Mouse (Mus musculus) CH12.LX (cell line): Measurements from ENCODE around the gene Npy5r. TPM values are rescaled to one million over a fixed set of nuclear protein-coding genes. Genes with fewer than 3 reads are reported as not detected.

ENCODE experiments used
- DNase-seq: peaks from one replicate; pipeline ENCODE4 v3.0.0-alpha.2; 2013; ENCODE audit errors: extremely low read depth
- H3K27ac ChIP-seq: 2 replicates; pipeline ENCODE4 v1.5.1; 2012; ENCODE audit warnings: low read depth, mild to moderate bottlenecking, control low read depth, moderate library complexity; ENCODE audit not compliant: insufficient read depth
- H3K27me3 ChIP-seq: replicated peaks from 2 replicates; pipeline ENCODE3; 2012; ENCODE audit warnings: inconsistent platforms
- H3K36me3 ChIP-seq, 2 experiments: replicated peaks in 1 of 2; 2 replicates each; pipeline versions ENCODE3 to v1.6.1; 2012; ENCODE audit warnings: inconsistent platforms in 1 of 2, low read length in 1 of 2, mild to moderate bottlenecking in 1 of 2, mixed read lengths in 1 of 2, moderate library complexity in 1 of 2; ENCODE audit not compliant: control insufficient read depth in 1 of 2, insufficient read depth in 1 of 2
- H3K4me1 ChIP-seq, 2 experiments: 2 replicates each; pipeline ENCODE4 v1.6.1; 2012; ENCODE audit warnings: inconsistent platforms in 1 of 2, moderate library complexity in 1 of 2; ENCODE audit not compliant: insufficient read depth in 2 of 2, control insufficient read depth in 1 of 2
- H3K4me2 ChIP-seq: 2 replicates; pipeline ENCODE4 v1.6.1; 2012; ENCODE audit warnings: low read depth, mild to moderate bottlenecking, control low read depth; ENCODE audit not compliant: poor library complexity, insufficient read depth, severe bottlenecking
- H3K4me3 ChIP-seq, 3 experiments: fragments of 150-350 bp in 1 of 3; sonication (generic) in 1 of 3; replicated peaks in 1 of 3; 2 replicates each; pipeline versions ENCODE3 to v1.5.1; 2011 to 2012; ENCODE audit warnings: low read depth in 2 of 3, low read length in 2 of 3, mild to moderate bottlenecking in 2 of 3, moderate library complexity in 2 of 3, control low read depth in 1 of 3, improper control_type of control experiment in 1 of 3, inconsistent platforms in 1 of 3, mixed read lengths in 1 of 3; ENCODE audit not compliant: poor library complexity in 1 of 3
- H3K79me2 ChIP-seq: replicated peaks from 2 replicates; pipeline ENCODE4 v1.6.1; 2012; ENCODE audit warnings: mild to moderate bottlenecking, moderate library complexity; ENCODE audit not compliant: control insufficient read depth, poor library complexity, insufficient read depth, severe bottlenecking; ENCODE audit errors: extremely low read depth
- H3K9ac ChIP-seq: 2 replicates; pipeline ENCODE4 v1.6.1; 2012; ENCODE audit warnings: low read depth, mild to moderate bottlenecking, control low read depth, moderate library complexity; ENCODE audit not compliant: insufficient read depth
- H3K9me3 ChIP-seq: replicated peaks from 2 replicates; pipeline ENCODE3; 2012; ENCODE audit warnings: low read length, inconsistent platforms, mixed read lengths
- BHLHE40 ChIP-seq: IDR thresholded peaks from 2 replicates; pipeline ENCODE4 v1.6.1; 2011; ENCODE audit warnings: mild to moderate bottlenecking, low read depth, low read length, improper control_type of control experiment
- CHD2 ChIP-seq: IDR thresholded peaks from 2 replicates; pipeline ENCODE4 v1.6.1; 2011; ENCODE audit warnings: low read length, improper control_type of control experiment
- E2F4 ChIP-seq: IDR thresholded peaks from 2 replicates; pipeline ENCODE4 v1.6.1; 2011; ENCODE audit warnings: low read depth, low read length, improper control_type of control experiment; ENCODE audit not compliant: insufficient replicate concordance
- ETS1 ChIP-seq: conservative IDR thresholded peaks from 2 replicates; pipeline ENCODE4 v1.6.1; 2012; ENCODE audit warnings: low read depth, mild to moderate bottlenecking, inconsistent platforms, low read length, improper control_type of control experiment, moderate library complexity
- IRF4 ChIP-seq: IDR thresholded peaks from 2 replicates; pipeline ENCODE4 v1.6.1; 2014; ENCODE audit warnings: low read depth, mild to moderate bottlenecking, inconsistent platforms, low read length, improper control_type of control experiment
- JUND ChIP-seq: conservative IDR thresholded peaks from 2 replicates; pipeline ENCODE4 v1.6.1; 2011; ENCODE audit warnings: low read depth, low read length, improper control_type of control experiment
- KAT2A ChIP-seq: IDR thresholded peaks from 2 replicates; pipeline ENCODE4 v1.6.1; 2012; ENCODE audit warnings: low read length, improper control_type of control experiment, inconsistent platforms; ENCODE audit not compliant: insufficient replicate concordance
- MAFK ChIP-seq: IDR thresholded peaks from 2 replicates; pipeline ENCODE4 v1.6.1; 2011; ENCODE audit warnings: low read length, improper control_type of control experiment; ENCODE audit not compliant: insufficient replicate concordance
- MAX ChIP-seq: IDR thresholded peaks from 2 replicates; pipeline ENCODE4 v1.6.1; 2011; ENCODE audit warnings: low read length, improper control_type of control experiment
- MAZ ChIP-seq: IDR thresholded peaks from 2 replicates; pipeline ENCODE4 v1.6.1; 2012; ENCODE audit warnings: low read depth, mild to moderate bottlenecking, inconsistent platforms, low read length, improper control_type of control experiment, moderate library complexity
- MXI1 ChIP-seq: IDR thresholded peaks from 2 replicates; pipeline ENCODE4 v1.6.1; 2011; ENCODE audit warnings: mild to moderate bottlenecking, low read depth, low read length, improper control_type of control experiment
- NELFE ChIP-seq: IDR thresholded peaks from 2 replicates; pipeline ENCODE4 v1.6.1; 2011; ENCODE audit warnings: low read depth, low read length, improper control_type of control experiment
- POLR2A ChIP-seq: IDR thresholded peaks from 2 replicates; pipeline ENCODE4 v1.6.1; 2011; ENCODE audit warnings: low read depth, mild to moderate bottlenecking, improper control_type of control experiment, low read length
- RAD21 ChIP-seq: IDR thresholded peaks from 2 replicates; pipeline ENCODE4 v1.6.1; 2011; ENCODE audit warnings: low read depth, mild to moderate bottlenecking, low read length, improper control_type of control experiment, moderate library complexity
- RCOR1 ChIP-seq: conservative IDR thresholded peaks from 2 replicates; pipeline ENCODE4 v1.6.1; 2012; ENCODE audit warnings: low read depth, mild to moderate bottlenecking, inconsistent platforms, low read length, improper control_type of control experiment
- SIN3A ChIP-seq: IDR thresholded peaks from 2 replicates; pipeline ENCODE4 v1.6.1; 2012; ENCODE audit warnings: low read length, improper control_type of control experiment, inconsistent platforms
- SMC3 ChIP-seq: IDR thresholded peaks from 2 replicates; pipeline ENCODE4 v1.6.1; 2011; ENCODE audit warnings: low read depth, low read length, improper control_type of control experiment
- TCF12 ChIP-seq: IDR thresholded peaks from 2 replicates; pipeline ENCODE4 v1.6.1; 2014; ENCODE audit warnings: low read depth, mild to moderate bottlenecking, inconsistent platforms, low read length, improper control_type of control experiment
- UBTF ChIP-seq: IDR thresholded peaks from 2 replicates; pipeline ENCODE4 v1.6.1; 2012; ENCODE audit warnings: low read depth, mild to moderate bottlenecking, inconsistent platforms, low read length, improper control_type of control experiment, moderate library complexity
- USF2 ChIP-seq: conservative IDR thresholded peaks from 2 replicates; pipeline ENCODE4 v1.6.1; 2011; ENCODE audit warnings: low read depth, low read length, improper control_type of control experiment
- ZC3H11A ChIP-seq: IDR thresholded peaks from 2 replicates; pipeline ENCODE4 v1.6.1; 2012; ENCODE audit warnings: low read depth, mild to moderate bottlenecking, inconsistent platforms, low read length, improper control_type of control experiment
- ZKSCAN1 ChIP-seq: IDR thresholded peaks from 2 replicates; pipeline ENCODE4 v1.6.1; 2012; ENCODE audit warnings: low read depth, inconsistent platforms, low read length, improper control_type of control experiment, borderline replicate concordance
- ZMIZ1 ChIP-seq: IDR thresholded peaks from 2 replicates; pipeline ENCODE4 v1.6.1; 2012; ENCODE audit warnings: low read depth, mild to moderate bottlenecking, inconsistent platforms, low read length, improper control_type of control experiment
- ZNF384 ChIP-seq: IDR thresholded peaks from 2 replicates; pipeline ENCODE4 v1.6.1; 2012; ENCODE audit warnings: low read depth, low read length, improper control_type of control experiment, inconsistent platforms
- dilution Hi-C: fragments of 300-500 bp; cut with MboI; formaldehyde crosslinking; loops from 2 replicates; pipeline ENCODE4 v1.14.3; 2020; ENCODE audit warnings: low sequenced_read_pairs; ENCODE audit not compliant: extremely low pct_unique_long_range_greater_than_20kb, extremely low pct_ligation_motif_present
- in situ Hi-C: fragments of 300-500 bp; cut with MboI; formaldehyde crosslinking; loops from 3 replicates; pipeline ENCODE4 v1.14.3; 2019; ENCODE audit warnings: low sequenced_read_pairs, low pct_ligation_motif_present, low pct_unique_long_range_greater_than_20kb, mixed read lengths
- polyA plus RNA-seq: library from polyadenylated mRNA; unstranded; fragments of >175 nt; gene quantifications from 2 replicates; pipeline ENCODE4 v1.2.1, GENCODE M21; 2012; ENCODE audit warnings: low read depth; ENCODE audit not compliant: insufficient read length
- total RNA-seq, 2 experiments: library from RNA; depleted of rRNA; stranded (reverse); fragments of 300-350 nt in 1 of 2; fragments of >200 nt in 1 of 2; gene quantifications; 2 replicates each; pipeline ENCODE4 v1.2.3; 2012 to 2014

Npy5r gene
- total and polyA plus RNA-seq, 3 experiments: not detected

GRCm38 (mm10) chr8:66722835-66723234 lies 34.9 kb upstream of the Npy5r start:
- Histone ChIP-seq H3K27me3 (no peaks in the 10 kb centered on the region), H3K4me1 (no peaks in the 10 kb centered on the region), H3K4me2 (no peak overlapping the region), H3K27ac (no peak overlapping the region), H3K9me3 (no peaks in the 10 kb centered on the region), H3K36me3 (no peaks in the 10 kb centered on the region), H3K79me2 (no peaks in the 10 kb centered on the region), H3K4me3 (no peak overlapping the region)
- dilution Hi-C loops: no loop called here
- in situ Hi-C loops: no loop called here
- TF ChIP-seq E2F4 (no peak), USF2 (no peak), SMC3 (no peak), MAZ (no peak)
- TF ChIP-seq, all 38 proteins: peak for 0
- H3K9ac ChIP-seq: no peak overlapping the region
- no peak for DNase-seq

- H3K9ac ChIP-seq: no peak overlapping the region
- in situ Hi-C loops: no loop called here
These were observed 26.5 kb upstream of the Npy5r start for GRCm38 (mm10) chr8:66714324-66714975.

GRCm38 (mm10) chr8:66698782-66699181 lies 10.9 kb upstream of the Npy5r start:
- no peaks in the 10 kb centered on the region for H3K4me1 ChIP-seq
- in situ Hi-C loops: no loop called here
- H3K79me2 ChIP-seq: no peaks in the 10 kb centered on the region
- H3K27me3 ChIP-seq: no peaks in the 10 kb centered on the region
- no peaks in the 10 kb centered on the region for H3K9me3 ChIP-seq
- H3K4me2 ChIP-seq: no peak overlapping the region
- H3K9ac ChIP-seq: no peak overlapping the region
- DNase-seq: no peak
- H3K36me3 ChIP-seq: no peaks in the 10 kb centered on the region
- dilution Hi-C loops: no loop called here
- H3K27ac ChIP-seq: no peak overlapping the region
- H3K4me3 ChIP-seq: no peak overlapping the region
- no peak for TF ChIP-seq MXI1
- no peak for TF ChIP-seq ZKSCAN1
- TF ChIP-seq ETS1: no peak
- no peak for TF ChIP-seq RCOR1
- no peak for TF ChIP-seq KAT2A
- no peak for TF ChIP-seq BHLHE40
- no peak for TF ChIP-seq IRF4
- TF ChIP-seq UBTF: no peak
- no peak for TF ChIP-seq POLR2A
- no peak for TF ChIP-seq MAFK
- no peak for TF ChIP-seq MAX
- no peak for TF ChIP-seq ZNF384
- no peak for TF ChIP-seq JUND
- TF ChIP-seq ZC3H11A: no peak
- TF ChIP-seq RAD21: no peak
- no peak for TF ChIP-seq SMC3
- TF ChIP-seq MAZ: no peak

More at GRCm38 (mm10) chr8:66714324-66714975, 26.5 kb upstream of the Npy5r start:
- H3K4me2 ChIP-seq: no peak overlapping the region
- dilution Hi-C loops: no loop called here
- no peak overlapping the region for H3K27ac ChIP-seq
- no peaks in the 10 kb centered on the region for H3K36me3 ChIP-seq
- TF ChIP-seq ZKSCAN1 (no peak), UBTF (no peak), E2F4 (no peak), MAX (no peak), ZNF384 (no peak), IRF4 (no peak), TCF12 (no peak), ZMIZ1 (no peak), SIN3A (no peak), USF2 (no peak), CHD2 (no peak), RAD21 (no peak), MAZ (no peak), JUND (no peak), BHLHE40 (no peak), SMC3 (no peak), POLR2A (no peak), NELFE (no peak)
- H3K9me3 ChIP-seq: no peaks in the 10 kb centered on the region
- H3K79me2 ChIP-seq: no peaks in the 10 kb centered on the region
- no peak for DNase-seq
- H3K4me1 ChIP-seq: no peaks in the 10 kb centered on the region
- H3K27me3 ChIP-seq: no peaks in the 10 kb centered on the region
- H3K4me3 ChIP-seq: no peak overlapping the region
